Mouse (Mus musculus): ENCODE data around the gene Olfr1457.

Olfr1457 gene

GRCm38 (mm10) chr19:13097791-13098190 lies at the start of gene Olfr1457:
TSS of gene Olfr1457 (minus strand) at chr19:13097891.
- no peak for DNase-seq (ENCODE audit: low read depth, low spot score)

GRCm38 (mm10) chr19:13106675-13107074 lies 9.0 kb upstream of the Olfr1457 start, which contains the start of gene Olfr1458:
TSS of gene Olfr1458 (minus strand) at chr19:13106775.
- no peak for DNase-seq (ENCODE audit: low read depth, low spot score)

GRCm38 (mm10) chr19:13093908-13094307 lies 3.8 kb downstream of the Olfr1457 start:
- DNase-seq (ENCODE audit: low read depth, low spot score), result no peak

- DNase-seq (ENCODE audit: low read depth, low spot score), result no peak
Observed at GRCm38 (mm10) chr19:13060310-13060709, 37.4 kb downstream of the Olfr1457 start, which contains the start of gene Olfr1454. TSS of gene Olfr1454 (plus strand) at chr19:13060610.

Data from forelimb bud, embryonic 11.5 days (tissue).